Mouse (Mus musculus) ES-Bruce4 (cell line): Measurements from ENCODE around the gene Hkdc1. TPM values are rescaled to one million over a fixed set of nuclear protein-coding genes. Genes with fewer than 3 reads are reported as not detected.
A peak's percentile ranks its signal among the peaks of the same experiment; 100 is the strongest.

Experiments
- H3K27ac ChIP-seq: 2 replicates; pipeline ENCODE4 v1.5.1; 2012; ENCODE audit warnings: low read length, inconsistent platforms; ENCODE audit not compliant: insufficient read depth
- H3K27me3 ChIP-seq: 2 replicates; pipeline ENCODE4 v1.6.1; 2012; ENCODE audit warnings: mild to moderate bottlenecking, low read length, inconsistent platforms; ENCODE audit not compliant: control insufficient read depth, poor library complexity, insufficient read depth, severe bottlenecking
- H3K36me3 ChIP-seq: 2 replicates; pipeline ENCODE4 v1.6.1; 2012; ENCODE audit warnings: inconsistent platforms, mild to moderate bottlenecking, low read length, moderate library complexity; ENCODE audit not compliant: control insufficient read depth, poor library complexity, insufficient read depth, severe bottlenecking
- H3K4me1 ChIP-seq: one replicate; pipeline ENCODE4 v1.8.1; 2011; ENCODE audit warnings: low read length; ENCODE audit not compliant: control insufficient read depth, insufficient read depth
- H3K4me3 ChIP-seq: 2 replicates; pipeline ENCODE4 v1.5.1; 2011; ENCODE audit warnings: low read depth, mild to moderate bottlenecking, low read length
- H3K9ac ChIP-seq: 2 replicates; pipeline ENCODE4 v1.6.1; 2012; ENCODE audit warnings: low read depth, mild to moderate bottlenecking, inconsistent platforms; ENCODE audit not compliant: poor library complexity, severe bottlenecking
- H3K9me3 ChIP-seq: replicated peaks from 2 replicates; pipeline ENCODE4 v1.6.1; 2012; ENCODE audit warnings: mild to moderate bottlenecking, low read length, inconsistent platforms; ENCODE audit not compliant: control insufficient read depth, poor library complexity, insufficient read depth, severe bottlenecking
- CTCF ChIP-seq: IDR thresholded peaks from one replicate; pipeline ENCODE4 v1.8.1; 2011; ENCODE audit warnings: low read depth, low read length
- EP300 ChIP-seq: IDR thresholded peaks from 2 replicates; pipeline ENCODE4 v1.6.1; 2011; ENCODE audit warnings: low read depth, low read length; ENCODE audit not compliant: insufficient read depth
- POLR2A ChIP-seq: IDR thresholded peaks from one replicate; pipeline ENCODE4 v1.8.1; 2011; ENCODE audit warnings: low read length; ENCODE audit not compliant: insufficient read depth
- polyA plus RNA-seq: library from polyadenylated mRNA; stranded (reverse); fragments of >200 nt; gene quantifications from 2 replicates; pipeline ENCODE4 v1.2.4, GENCODE M21; 2011; ENCODE audit warnings: low read depth; ENCODE audit not compliant: missing spikeins, insufficient read depth, insufficient read length

The Hkdc1 gene
- polyA plus RNA-seq, 1 experiment: 0.16 TPM

- Histone ChIP-seq H3K4me1 (no peaks in the 10 kb centered on the region), H3K36me3 (no peaks in the 10 kb centered on the region), H3K27ac (no peak overlapping the region), H3K9me3 (no peaks in the 10 kb centered on the region), H3K4me3 (no peak overlapping the region), H3K9ac (no peak overlapping the region), H3K27me3 (no peaks in the 10 kb centered on the region)
- TF ChIP-seq POLR2A (no peak), EP300 (no peak), CTCF (no peak)
These were observed 77.1 kb downstream of the Hkdc1 start for GRCm38 (mm10) chr10:62345147-62345546.

DNA sequence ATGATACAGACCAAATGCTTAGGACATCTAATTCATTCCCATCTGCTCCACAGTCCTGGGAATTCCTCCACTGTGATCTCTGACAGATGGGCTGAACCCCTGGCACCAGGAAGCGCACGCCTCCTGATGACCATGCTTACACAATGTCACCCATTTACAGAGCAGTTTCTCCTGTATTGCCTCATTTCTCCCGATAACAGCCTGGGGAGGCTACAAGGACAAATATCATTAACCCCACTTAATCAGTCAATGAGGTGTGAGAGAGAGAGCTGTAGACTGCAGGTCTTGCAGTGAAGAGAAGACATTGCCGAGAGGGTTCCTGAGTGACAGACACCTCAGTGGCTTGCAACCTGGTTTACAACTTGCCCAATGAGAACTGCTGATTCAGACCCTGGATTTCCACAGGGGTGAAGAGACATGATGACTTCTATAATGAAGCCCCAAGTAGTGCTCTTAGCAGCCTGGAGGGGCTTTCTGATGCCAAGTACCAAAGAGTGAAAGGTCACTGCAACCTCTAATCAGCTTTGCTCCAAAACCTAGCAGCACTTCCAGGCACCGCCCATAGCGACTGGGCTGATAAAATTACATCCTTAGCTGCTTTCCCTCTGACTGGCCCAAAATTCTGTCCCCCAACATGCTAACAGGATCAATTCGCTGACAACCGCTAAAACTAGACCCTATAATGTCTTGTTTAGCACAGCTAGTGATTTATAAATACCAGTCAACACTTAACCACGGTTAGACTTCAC is 78.1 kb downstream of the Hkdc1 start:
- H3K36me3 ChIP-seq: no peaks in the 10 kb centered on the region
- H3K9ac ChIP-seq: no peak overlapping the region
- no peak overlapping the region for H3K27ac ChIP-seq
- no peaks in the 10 kb centered on the region for H3K9me3 ChIP-seq
- no peaks in the 10 kb centered on the region for H3K27me3 ChIP-seq
- no peak for TF ChIP-seq CTCF
- TF ChIP-seq EP300: no peak
- TF ChIP-seq POLR2A: no peak
- H3K4me1 ChIP-seq: no peaks in the 10 kb centered on the region
- no peak overlapping the region for H3K4me3 ChIP-seq

DNA sequence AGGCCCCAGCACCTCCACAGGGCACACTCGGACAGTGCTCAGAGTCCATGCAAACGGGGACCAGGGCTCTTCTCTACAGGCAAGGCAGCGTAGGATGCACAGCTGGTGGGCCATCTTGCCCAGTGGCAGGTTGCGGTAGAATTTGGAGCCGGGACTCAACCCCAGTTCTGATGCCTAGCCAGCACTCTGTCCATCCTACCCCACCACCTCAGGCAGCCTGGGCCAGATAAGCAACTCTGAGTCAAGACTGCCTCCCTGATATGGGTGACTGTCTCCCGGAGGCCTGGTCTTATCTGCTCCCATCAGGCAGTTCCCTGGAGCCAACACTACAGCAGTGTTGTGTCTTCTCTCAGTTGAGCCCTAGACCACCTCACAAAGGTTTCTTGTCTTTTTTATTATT is 79.8 kb downstream of the Hkdc1 start:
- no peaks in the 10 kb centered on the region for H3K27me3 ChIP-seq
- no peaks in the 10 kb centered on the region for H3K36me3 ChIP-seq
- H3K27ac ChIP-seq: no peak overlapping the region
- no peak overlapping the region for H3K4me3 ChIP-seq
- no peak for TF ChIP-seq CTCF
- TF ChIP-seq EP300: no peak
- TF ChIP-seq POLR2A: no peak
- no peaks in the 10 kb centered on the region for H3K9me3 ChIP-seq
- H3K4me1 ChIP-seq: no peaks in the 10 kb centered on the region
- H3K9ac ChIP-seq: no peak overlapping the region

- H3K27me3 ChIP-seq: no peaks in the 10 kb centered on the region
- H3K4me3 ChIP-seq: no peak overlapping the region
- H3K36me3 ChIP-seq: no peaks in the 10 kb centered on the region
- no peaks in the 10 kb centered on the region for H3K9me3 ChIP-seq
- H3K27ac ChIP-seq: no peak overlapping the region
- no peak overlapping the region for H3K9ac ChIP-seq
- H3K4me1 ChIP-seq: peaks cover 1% of the 10 kb centered on the region
- TF ChIP-seq CTCF (no peak), EP300 (no peak), POLR2A (no peak)
These were observed 80.3 kb downstream of the Hkdc1 start for GRCm38 (mm10) chr10:62341956-62342355.

DNA sequence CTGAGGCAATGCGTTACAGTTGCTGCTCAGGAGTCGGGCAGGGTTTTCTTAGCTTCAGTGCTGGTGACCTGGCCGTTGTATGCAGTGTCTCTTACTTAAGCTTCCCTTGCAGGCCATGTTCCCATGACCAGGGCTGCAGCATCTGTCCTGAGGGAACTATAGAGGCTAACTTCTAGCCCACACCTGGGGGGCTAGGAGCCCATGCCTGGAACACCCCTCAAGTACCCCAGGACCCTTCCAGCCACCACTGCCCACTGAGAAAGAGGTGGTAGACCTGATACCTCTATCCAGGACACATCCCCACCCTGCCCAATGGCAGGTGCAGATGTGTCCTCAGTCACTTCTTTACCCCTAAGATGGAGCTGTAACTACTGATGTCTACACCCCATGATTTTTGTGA is 81.3 kb downstream of the Hkdc1 start:
- Histone ChIP-seq H3K4me3 (peak overlapping the region; percentile 71), H3K27ac (no peak overlapping the region), H3K36me3 (no peaks in the 10 kb centered on the region), H3K9me3 (no peaks in the 10 kb centered on the region), H3K27me3 (no peaks in the 10 kb centered on the region), H3K4me1 (peaks cover 5% of the 10 kb centered on the region), H3K9ac (peak overlapping the region; percentile 0; the same call in 1 of the 2 replicates)
- TF ChIP-seq POLR2A (no peak), EP300 (no peak), CTCF (no peak)

DNA sequence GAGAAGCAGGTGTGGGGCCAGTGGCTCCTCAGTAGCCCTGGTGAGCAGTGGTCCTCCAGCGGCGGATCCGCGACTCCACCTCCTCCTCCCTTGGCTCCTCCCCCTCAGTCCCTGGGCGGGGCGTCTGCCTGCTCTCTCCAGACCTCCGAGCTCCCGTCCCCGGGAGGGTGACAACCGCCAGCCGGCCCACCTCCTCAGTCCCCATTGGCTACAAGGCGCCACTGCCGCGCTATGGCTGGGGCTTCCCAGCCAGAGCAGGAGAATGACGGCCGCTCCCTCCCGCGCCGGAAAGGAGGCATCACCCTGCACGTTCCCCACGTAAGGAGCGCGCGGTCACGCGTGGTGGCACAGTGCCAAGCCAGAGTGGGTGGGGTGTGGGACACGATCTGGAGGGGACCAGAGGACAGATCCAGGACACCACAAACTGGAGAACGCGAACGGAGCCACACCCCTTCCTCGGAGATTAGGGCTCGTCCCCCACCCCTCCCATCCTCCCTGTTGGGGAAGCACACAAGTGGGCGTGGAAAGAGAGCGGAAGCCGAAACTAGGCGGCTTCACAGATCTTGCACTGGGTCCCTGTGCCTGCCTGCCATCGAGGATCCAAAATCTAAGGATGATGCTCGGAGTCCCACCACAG is 82.1 kb downstream of the Hkdc1 start:
- Histone ChIP-seq H3K4me1 (peaks cover 5% of the 10 kb centered on the region), H3K27ac (peak overlapping the region; percentile 3; the same call in 1 of the 2 replicates)

More for the DNA sequence above, 82.1 kb downstream of the Hkdc1 start:
- Histone ChIP-seq H3K4me3 (peak overlapping the region; percentile 76), H3K27me3 (no peaks in the 10 kb centered on the region), H3K9me3 (no peaks in the 10 kb centered on the region), H3K9ac (peak overlapping the region; percentile 50; the same call in 1 of the 2 replicates), H3K36me3 (no peaks in the 10 kb centered on the region)
- TF ChIP-seq CTCF: no peak
- TF ChIP-seq EP300: peak; percentile 34; the same call in 1 of the 2 replicates
- peak; percentile 56 for TF ChIP-seq POLR2A
